Mouse (Mus musculus): ENCODE results near the gene Emp2. TPM values are rescaled to one million over a fixed set of nuclear protein-coding genes. Genes with fewer than 3 reads are reported as not detected.

The Emp2 gene
- polyA plus RNA-seq, 1 experiment from 2014 or later: 1.5 TPM

DNA sequence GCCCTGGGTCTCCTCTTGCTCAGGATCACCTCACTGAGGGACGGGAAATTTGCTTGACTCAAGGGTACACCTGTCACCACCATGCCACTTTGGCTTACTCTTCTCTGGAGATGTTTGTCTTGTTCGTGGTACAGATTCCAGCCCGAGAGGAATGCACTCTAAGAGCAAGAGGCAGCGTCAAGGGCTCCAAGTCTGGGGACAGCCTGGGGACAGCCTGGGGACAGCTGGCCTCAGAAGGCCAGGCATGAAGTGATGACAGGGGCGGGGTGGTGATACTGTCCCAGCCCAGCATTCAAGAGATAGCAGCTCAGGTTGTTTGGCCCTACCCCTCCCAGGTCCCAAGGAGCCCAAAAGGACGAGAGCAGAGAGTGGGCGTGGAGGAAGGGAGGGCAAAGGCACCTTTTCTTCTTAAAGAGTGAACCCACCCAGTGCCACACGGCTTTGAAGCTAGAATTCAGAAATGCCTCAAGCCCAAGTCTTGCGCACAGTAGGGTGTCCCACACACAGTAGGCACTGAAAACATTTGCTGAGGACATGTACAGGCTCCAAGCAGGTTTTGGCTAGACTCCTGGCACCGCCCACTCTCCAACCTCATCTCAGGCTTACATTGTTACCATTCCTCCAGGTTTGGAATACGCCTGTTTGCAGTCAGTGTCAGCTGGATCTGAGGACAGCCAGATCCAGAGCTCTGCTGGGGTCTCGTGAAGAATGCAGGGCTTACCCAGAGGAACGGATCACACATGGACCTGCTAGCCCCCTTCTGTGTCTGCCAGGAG lies 23.8 kb upstream of the Emp2 start:
- Histone ChIP-seq H3K9ac (replicated peaks) (no peak overlapping the region), H3K36me3 (replicated peaks; ENCODE audit: insufficient read depth, low read length) (no peaks in the 10 kb centered on the region), H3K4me3 (ENCODE audit: low read depth, low read length) (no peak overlapping the region), H3K27me3 (ENCODE audit: insufficient read depth, low read length) (no peaks in the 10 kb centered on the region), H3K4me2 (ENCODE audit: low read depth, low read length) (no peak overlapping the region), H3K4me1 (ENCODE audit: insufficient read depth) (no peaks in the 10 kb centered on the region), H3K9me3 (ENCODE audit: low read length) (peaks cover 3% of the 10 kb centered on the region; the same call in 1 of the 2 replicates), H3K27ac (ENCODE audit: low read depth) (no peak overlapping the region)
- no peak for DNase-seq
- TF ChIP-seq CTCF (IDR thresholded peaks at IDR 0.05; ENCODE audit: low read depth): no peak
- TF ChIP-seq EP300 (IDR thresholded peaks at IDR 0.05; ENCODE audit: low read depth): no peak
- WGBS (ENCODE audit: insufficient replicate concordance): 79% methylated on average over 13 of the region's 13 CpGs
- ATAC-seq: no peak

DNA sequence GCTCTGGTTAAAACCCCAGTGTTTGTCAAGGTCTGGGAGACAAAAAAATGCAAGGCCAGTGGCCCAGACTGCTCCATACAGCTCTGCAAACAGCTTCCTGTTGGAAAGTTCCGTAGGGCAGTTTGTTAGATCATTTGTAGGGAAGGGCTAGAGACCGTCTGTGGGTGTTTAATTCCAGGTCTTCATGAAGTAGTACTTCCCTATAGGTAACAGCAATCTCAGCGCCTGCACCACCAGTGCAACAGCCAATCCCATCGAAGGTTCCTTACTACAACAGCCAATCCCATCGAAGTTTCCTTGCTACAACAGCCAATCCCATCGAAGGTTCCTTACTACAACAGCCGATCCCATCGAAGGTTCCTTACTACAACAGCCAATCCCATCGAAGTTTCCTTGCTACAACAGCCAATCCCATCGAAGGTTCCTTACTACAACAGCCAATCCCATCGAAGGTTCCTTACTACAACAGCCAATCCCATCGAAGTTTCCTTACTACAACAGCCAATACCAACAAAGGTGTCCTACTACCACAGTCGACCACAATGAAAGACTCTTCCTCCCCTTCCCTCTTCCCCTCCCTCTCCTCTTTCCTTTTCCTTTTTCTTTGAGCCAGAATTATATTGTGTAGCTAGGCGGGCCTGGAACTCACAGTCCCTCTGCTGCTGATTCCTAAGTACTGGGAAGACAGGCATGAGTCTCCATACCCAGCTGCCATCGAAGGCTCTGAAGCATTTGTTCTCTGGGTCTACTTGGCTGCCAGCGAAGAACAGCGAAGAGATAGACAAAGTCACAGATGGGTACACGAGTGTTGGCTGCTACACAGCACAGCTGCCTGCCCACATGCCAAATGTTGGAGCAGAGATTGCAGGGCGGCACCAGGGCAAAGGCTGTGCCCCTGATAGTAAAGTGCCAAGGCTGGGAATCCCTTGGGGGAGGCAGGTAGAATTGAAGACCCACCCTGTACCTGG lies 23.0 kb upstream of the Emp2 start:
- H3K27ac ChIP-seq (ENCODE audit: low read depth): no peak overlapping the region

DNA sequence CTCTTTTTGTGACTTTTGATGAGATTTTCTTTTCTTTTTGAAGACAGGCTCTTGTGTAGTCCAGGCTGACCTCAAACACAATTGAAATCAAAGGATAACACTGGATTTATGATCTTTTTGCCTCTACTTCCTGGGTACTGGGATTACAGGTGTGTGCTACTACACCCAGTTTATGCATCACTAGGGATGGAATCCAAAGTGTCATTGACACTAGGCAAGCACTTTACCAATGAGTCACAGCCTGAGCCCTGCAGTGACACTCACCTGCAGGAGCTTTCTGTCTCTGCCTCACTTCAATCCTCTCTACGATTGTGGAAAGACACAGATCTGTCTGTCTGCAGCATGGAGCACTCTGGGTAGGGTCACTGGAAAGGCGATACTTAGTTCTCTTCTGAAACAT lies 22.2 kb upstream of the Emp2 start:
- no peaks in the 10 kb centered on the region for H3K27me3 ChIP-seq (ENCODE audit: insufficient read depth, low read length)
- no peaks in the 10 kb centered on the region for H3K4me1 ChIP-seq (ENCODE audit: insufficient read depth)
- no peak overlapping the region for H3K27ac ChIP-seq (ENCODE audit: low read depth)
- no peak for ATAC-seq
- no peak overlapping the region for H3K4me2 ChIP-seq (ENCODE audit: low read depth, low read length)
- 76% methylated on average over 2 of the region's 2 CpGs for WGBS (ENCODE audit: insufficient replicate concordance)
- TF ChIP-seq CTCF (IDR thresholded peaks at IDR 0.05; ENCODE audit: low read depth): no peak
- TF ChIP-seq EP300 (IDR thresholded peaks at IDR 0.05; ENCODE audit: low read depth): no peak
- H3K9ac ChIP-seq (replicated peaks): no peak overlapping the region
- no peaks in the 10 kb centered on the region for H3K36me3 ChIP-seq (replicated peaks; ENCODE audit: insufficient read depth, low read length)
- peaks cover 3% of the 10 kb centered on the region; the same call in 1 of the 2 replicates for H3K9me3 ChIP-seq (ENCODE audit: low read length)
- no peak for DNase-seq
- no peak overlapping the region for H3K4me3 ChIP-seq (ENCODE audit: low read depth, low read length)

More for the DNA sequence above, 23.0 kb upstream of the Emp2 start:
- Histone ChIP-seq H3K9ac (replicated peaks) (no peak overlapping the region), H3K36me3 (replicated peaks; ENCODE audit: insufficient read depth, low read length) (no peaks in the 10 kb centered on the region), H3K4me2 (ENCODE audit: low read depth, low read length) (no peak overlapping the region), H3K27me3 (ENCODE audit: insufficient read depth, low read length) (no peaks in the 10 kb centered on the region), H3K4me1 (ENCODE audit: insufficient read depth) (no peaks in the 10 kb centered on the region), H3K4me3 (ENCODE audit: low read depth, low read length) (no peak overlapping the region), H3K9me3 (ENCODE audit: low read length) (peaks cover 3% of the 10 kb centered on the region; the same call in 1 of the 2 replicates)
- DNase-seq (no peak), ATAC-seq (no peak)
- TF ChIP-seq CTCF (IDR thresholded peaks at IDR 0.05; ENCODE audit: low read depth) (no peak), EP300 (IDR thresholded peaks at IDR 0.05; ENCODE audit: low read depth) (no peak)
- WGBS (ENCODE audit: insufficient replicate concordance): 81% methylated on average over 19 of the region's 19 CpGs

DNA sequence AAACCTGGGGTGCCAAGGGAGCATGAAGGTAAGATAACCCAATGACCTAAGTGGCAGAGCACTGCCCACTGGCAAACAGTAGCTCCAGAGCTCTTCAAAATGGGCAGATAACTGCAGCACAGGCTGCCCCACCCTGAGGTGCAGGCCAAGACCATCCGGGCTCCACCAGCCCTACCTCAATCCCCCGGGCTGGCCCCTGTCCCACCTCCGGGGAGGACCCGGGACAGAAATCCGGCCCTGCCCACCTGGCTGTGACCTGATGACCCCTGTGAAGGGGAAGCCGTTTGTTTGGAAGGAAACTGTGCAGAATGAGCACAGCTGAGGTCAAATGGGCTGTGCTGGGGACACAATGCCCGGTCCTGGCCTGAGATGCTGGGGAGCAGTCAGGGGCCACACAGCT lies 19.0 kb upstream of the Emp2 start:
- TF ChIP-seq EP300 (IDR thresholded peaks at IDR 0.05; ENCODE audit: low read depth) (no peak), CTCF (IDR thresholded peaks at IDR 0.05; ENCODE audit: low read depth) (no peak)
- no peaks in the 10 kb centered on the region for H3K27me3 ChIP-seq (ENCODE audit: insufficient read depth, low read length)
- H3K4me3 ChIP-seq (ENCODE audit: low read depth, low read length): no peak overlapping the region
- no peak overlapping the region for H3K9ac ChIP-seq (replicated peaks)
- H3K36me3 ChIP-seq (replicated peaks; ENCODE audit: insufficient read depth, low read length): no peaks in the 10 kb centered on the region
- ATAC-seq (no peak), DNase-seq (no peak)
- H3K4me2 ChIP-seq (ENCODE audit: low read depth, low read length): no peak overlapping the region
- no peak overlapping the region for H3K27ac ChIP-seq (ENCODE audit: low read depth)
- 33% methylated on average over 7 of the region's 7 CpGs for WGBS (ENCODE audit: insufficient replicate concordance)
- no peaks in the 10 kb centered on the region for H3K9me3 ChIP-seq (ENCODE audit: low read length)
- H3K4me1 ChIP-seq (ENCODE audit: insufficient read depth): no peaks in the 10 kb centered on the region

DNA sequence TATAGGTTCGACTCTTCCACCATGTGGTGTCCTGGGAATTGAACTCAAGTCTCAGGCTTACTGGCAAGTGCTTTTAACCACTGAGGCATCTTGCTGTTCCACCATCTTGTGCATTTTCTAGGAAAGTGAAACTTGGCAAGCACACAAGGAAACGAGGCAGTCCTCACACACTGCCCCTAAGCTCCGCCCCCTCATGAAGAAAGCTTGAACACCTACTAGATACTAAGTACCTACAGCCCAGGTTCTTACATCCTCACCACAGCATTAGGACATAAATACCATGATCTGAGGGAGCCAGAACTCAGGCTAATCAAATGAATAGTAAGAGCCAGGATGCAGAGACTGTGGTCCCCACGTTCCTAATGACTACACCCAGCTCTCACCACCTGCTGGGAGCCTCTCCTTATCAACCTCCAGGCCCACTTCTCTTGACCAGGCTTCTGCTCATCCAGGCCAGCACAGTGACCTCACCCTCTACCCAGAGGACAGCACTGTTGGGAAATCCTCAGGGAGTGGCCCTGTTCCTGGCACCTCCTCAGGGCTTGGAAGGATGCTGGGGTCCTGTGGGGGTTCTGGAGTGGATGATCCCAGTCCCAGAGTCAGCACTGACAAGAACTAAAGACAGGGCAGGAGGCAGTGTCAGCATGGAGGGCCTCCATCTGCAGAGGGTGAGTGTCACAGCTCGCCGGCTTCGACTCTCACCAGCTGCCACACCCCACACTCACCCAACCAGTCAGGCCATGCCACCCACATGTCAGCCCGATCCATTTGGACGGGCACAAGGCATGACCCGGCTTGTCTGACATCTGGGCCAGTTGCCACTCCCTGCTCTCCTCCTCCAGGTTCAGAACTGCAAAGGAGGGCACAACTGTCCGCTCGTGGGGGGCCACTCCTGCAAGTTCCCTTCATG lies 17.1 kb upstream of the Emp2 start:
- no peaks in the 10 kb centered on the region for H3K36me3 ChIP-seq (replicated peaks; ENCODE audit: insufficient read depth, low read length)
- no peak overlapping the region for H3K4me3 ChIP-seq (ENCODE audit: low read depth, low read length)
- no peak for TF ChIP-seq CTCF (IDR thresholded peaks at IDR 0.05; ENCODE audit: low read depth)
- DNase-seq (no peak), ATAC-seq (no peak)
- H3K9ac ChIP-seq (replicated peaks): no peak overlapping the region
- no peaks in the 10 kb centered on the region for H3K27me3 ChIP-seq (ENCODE audit: insufficient read depth, low read length)
- H3K4me2 ChIP-seq (ENCODE audit: low read depth, low read length): no peak overlapping the region
- WGBS (ENCODE audit: insufficient replicate concordance): 79% methylated on average over 12 of the region's 12 CpGs
- H3K4me1 ChIP-seq (ENCODE audit: insufficient read depth): no peaks in the 10 kb centered on the region
- no peak overlapping the region for H3K27ac ChIP-seq (ENCODE audit: low read depth)
- H3K9me3 ChIP-seq (ENCODE audit: low read length): no peaks in the 10 kb centered on the region

Measured in liver, postnatal 0 days (tissue).